Mouse (Mus musculus) left cerebral cortex, adult 8-10 months (tissue): ENCODE measurements around the gene Mthfr. TPM values are rescaled to one million over a fixed set of nuclear protein-coding genes. Genes with fewer than 3 reads are reported as not detected.
"Not testable (repeated sequence)": the region's sequence is repeated elsewhere in the genome, so short reads cannot be mapped to it uniquely, and the experiment has no call there.

ENCODE experiments used
- DNase-seq, 2 experiments: peaks; one replicate each; pipeline ENCODE4 v3.0.0; 2022; ENCODE audit warnings: low spot score in 2 of 2
- total RNA-seq, 4 experiments: library from RNA; stranded (reverse); gene quantifications; 2 replicates each; pipeline ENCODE4 v1.2.4; 2022

Mthfr gene
- total RNA-seq, 4 experiments from 2014 or later: 26.7 to 36.9 (median 31.1) TPM

DNA sequence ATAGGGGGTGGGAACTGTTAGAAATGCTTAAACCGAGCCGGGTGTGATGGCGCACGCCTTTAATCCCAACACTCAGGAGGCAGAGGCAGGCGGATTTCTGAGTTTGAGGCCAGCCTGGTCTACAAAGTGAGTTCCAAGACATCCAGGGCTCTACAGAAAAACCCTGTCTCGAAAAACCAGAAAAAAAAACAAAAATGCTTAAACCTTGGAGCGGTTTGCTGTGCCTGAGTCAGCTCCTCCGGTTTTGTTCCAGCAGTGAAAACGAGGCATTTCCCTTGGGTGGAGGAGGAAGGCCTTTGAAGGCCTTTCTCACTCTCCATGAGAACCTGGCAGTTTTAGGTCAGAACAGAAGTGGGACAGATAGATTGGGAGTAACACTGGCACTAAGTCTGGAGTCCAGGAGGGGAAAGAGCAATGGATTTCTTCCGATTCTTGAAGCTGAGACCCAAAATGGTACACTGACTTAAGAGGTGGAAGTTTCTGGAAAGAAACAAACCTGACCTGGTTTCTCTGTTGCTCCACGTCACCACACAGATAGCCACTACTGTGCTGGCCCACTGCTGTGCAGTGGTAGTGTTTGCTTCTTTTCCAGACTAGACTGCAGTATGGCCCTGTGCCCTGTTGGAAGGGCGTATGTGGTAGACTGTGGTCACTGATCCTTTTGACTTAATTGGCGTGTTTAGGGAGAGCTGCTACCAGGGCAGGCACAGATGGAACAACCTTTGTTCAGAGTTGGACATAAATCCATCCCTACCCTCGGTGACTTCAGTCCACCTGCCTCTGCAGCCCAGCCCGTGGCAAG, 1.4 kb downstream of the Mthfr start:
- DNase-seq: no peak

DNA sequence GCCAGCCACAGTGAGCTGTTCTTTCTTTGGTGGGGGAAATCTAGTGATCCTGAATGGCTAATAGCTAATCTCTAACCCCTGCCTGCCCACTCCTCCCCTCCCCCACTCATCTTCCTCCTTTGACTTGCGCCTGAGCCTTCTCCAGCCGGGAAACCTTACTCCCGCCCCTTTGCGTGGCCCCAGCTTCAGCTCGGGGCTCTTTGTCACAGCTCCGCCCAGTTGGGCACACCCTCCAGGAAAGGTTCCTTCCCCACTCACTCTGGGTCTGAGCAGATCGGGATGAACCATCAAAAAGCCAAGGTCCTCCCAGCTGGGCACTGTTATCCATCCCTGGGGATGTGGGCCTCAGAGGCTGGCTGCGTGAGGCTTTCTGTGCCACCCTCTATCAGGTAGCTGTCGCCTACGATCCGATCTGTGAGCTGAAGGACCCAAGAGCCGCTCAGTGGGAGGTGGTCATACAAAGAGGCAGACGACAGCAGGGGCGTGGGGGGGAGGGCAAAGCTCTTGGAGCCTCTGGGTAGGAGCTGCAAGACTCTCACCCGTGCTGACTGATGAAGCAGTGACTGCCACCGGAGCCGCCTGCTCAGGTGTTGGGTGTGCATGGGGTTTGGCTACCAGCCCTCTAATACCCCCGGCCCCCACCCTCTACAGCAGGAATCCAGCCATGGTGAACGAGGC, 2.2 kb downstream of the Mthfr start:
- no peak for DNase-seq

DNA sequence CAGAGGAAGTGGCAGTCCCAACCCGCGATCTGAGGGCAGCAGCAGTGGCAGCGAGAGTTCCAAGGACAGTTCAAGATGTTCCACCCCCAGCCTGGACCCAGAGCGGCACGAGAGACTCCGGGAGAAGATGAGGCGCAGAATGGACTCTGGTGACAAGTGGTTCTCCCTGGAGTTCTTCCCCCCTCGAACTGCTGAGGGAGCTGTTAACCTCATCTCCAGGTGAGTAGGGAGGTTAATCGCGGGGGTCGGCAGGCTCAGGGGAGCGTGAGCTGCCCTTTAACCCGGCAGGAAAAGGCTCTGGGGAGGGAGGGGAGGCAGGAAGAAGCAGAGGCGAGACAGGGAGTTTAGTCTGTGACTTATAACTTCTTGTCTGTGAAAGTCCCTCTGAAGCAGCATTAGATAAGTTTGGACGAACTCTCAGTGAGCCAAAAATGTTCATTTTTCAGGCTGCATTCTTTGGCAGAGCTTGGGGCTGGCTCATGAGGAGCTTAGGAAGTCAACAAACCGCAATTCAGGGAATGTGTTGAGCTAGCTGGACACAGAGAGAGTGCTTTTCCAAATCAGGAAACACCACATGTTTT, 2.8 kb downstream of the Mthfr start:
- DNase-seq: no peak

DNA sequence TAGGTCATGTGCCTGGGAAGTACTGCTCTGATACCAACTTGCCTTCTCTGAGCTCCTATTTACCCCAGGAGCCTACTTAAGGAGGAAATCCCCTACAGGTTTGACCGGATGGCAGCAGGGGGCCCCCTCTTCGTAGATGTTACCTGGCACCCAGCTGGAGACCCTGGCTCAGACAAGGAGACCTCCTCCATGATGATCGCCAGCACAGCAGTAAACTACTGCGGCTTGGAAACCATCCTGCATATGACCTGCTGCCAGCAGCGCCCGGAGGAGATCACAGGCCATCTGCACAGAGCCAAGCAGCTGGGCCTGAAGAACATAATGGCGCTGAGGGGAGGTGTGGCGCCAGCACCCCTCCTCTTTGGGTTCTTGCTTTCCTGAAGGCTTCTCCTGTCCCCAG, 4.5 kb downstream of the Mthfr start:
- not testable (repeated sequence) for DNase-seq

DNA sequence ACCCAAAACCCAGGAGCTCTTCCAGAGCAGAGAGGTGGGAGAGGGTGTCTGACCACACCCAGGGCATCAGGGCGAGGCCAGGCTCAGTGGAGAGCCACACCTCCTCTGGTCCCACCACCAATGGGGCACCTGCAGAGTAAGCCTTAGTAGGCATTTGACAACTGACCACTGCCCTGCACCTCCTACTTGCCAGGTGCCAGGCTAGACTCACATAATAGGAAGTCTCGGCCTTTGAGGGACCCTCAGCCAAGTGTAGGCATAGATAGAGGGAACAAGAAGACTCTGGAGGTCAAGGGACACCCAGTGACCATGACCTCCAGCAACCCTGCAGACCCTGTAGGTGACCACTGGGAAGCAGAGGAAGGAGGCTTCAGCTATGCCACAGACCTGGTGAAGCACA, 5.2 kb downstream of the Mthfr start:
- DNase-seq: no peak

DNA sequence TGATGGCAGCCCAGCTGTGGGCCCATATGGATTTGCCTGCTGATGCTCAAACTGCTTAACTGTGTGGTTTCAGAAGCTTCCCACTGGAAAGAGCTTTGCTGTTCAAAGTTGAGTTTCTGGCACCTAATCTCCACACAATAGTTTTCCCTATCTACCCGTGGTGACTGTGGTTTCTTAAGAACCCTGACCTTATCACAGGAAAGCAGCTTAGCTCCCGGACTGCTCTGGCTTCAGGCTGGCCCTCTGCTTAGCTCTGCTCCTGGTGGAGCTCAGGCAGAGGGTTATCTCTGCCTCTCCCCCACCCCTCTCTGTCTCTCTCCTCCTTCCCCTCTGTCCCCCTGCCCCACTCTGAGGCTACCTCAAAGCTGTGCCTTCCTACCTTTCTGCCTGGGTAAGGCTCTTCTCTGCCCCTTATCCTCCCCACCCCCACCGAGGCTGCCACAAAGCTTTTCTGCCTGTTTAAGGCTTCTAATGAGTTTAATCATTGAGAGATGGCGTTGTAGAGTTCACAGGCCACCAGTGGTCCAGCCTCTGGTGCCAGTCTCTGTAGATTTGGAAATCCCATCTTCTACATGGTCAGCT, 7.7 kb downstream of the Mthfr start:
- DNase-seq: no peak

DNA sequence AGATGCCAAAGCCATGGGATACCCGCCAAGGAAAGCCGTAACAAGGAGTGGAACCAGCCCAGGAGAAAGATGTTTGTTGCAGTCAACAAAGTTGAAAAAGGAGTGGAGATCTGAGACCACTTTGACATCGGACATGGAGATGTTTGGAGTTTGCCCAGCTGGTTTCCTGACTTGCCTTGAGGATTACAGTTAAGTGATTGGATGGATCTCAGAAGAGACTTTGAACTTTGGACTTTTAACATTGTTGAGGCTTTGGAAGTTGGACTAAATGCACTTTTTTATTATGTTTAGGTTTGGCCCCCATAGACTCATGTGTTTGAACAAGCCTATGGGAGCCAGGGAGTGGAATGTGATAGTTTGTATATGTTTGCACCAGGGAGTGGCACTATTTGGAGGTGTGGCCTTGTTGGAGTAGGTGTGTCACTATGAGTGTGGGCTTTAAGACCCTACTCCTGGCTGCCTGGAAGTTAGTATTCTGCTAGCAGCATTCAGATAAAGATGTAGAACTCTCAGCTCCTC, 11.6 kb downstream of the Mthfr start:
- not testable (repeated sequence) for DNase-seq

DNA sequence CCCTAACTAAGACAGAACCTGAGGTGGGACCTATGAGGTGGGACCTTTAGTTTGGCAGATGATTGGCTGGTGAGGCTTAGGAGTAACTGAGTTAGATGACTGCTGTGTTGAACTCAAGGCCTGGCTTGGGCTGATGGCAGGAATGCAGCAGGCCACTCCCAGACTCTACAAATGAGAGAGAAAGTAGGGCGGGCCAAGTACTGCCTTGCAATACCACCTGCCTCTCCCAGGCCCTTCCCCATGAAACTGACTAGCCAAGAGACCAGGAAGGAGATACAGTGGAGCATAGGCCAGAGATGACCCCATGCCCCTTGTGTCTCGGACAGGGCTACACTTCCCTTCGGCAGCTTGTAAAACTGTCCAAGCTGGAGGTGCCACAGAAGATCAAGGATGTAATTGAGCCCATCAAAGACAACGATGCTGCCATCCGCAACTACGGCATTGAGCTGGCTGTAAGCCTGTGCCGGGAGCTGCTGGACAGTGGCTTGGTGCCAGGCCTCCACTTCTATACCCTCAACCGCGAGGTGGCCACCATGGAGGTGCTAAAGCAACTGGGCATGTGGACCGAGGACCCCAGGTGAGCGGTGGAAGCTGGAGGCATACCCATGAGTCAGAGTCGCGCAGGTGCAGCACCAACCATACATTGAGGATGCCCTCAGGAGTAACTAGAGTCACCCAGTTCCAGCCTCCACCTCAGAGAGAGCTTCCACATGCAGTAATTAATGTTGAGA, 12.3 kb downstream of the Mthfr start:
- no peak for DNase-seq

DNA sequence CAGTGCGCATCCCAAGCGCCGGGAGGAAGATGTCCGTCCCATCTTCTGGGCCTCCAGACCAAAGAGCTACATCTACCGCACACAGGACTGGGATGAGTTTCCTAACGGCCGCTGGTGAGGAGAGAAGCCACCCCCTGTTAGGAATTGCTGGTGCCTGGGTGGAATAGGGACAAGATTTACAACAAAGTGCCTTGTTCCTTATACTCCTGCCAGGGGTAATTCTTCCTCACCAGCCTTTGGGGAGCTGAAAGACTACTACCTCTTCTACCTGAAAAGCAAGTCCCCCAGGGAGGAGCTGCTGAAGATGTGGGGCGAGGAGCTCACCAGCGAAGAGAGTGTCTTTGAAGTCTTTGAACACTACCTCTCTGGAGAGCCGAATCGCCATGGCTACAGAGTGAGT, 13.0 kb downstream of the Mthfr start:
- no peak for DNase-seq

DNA sequence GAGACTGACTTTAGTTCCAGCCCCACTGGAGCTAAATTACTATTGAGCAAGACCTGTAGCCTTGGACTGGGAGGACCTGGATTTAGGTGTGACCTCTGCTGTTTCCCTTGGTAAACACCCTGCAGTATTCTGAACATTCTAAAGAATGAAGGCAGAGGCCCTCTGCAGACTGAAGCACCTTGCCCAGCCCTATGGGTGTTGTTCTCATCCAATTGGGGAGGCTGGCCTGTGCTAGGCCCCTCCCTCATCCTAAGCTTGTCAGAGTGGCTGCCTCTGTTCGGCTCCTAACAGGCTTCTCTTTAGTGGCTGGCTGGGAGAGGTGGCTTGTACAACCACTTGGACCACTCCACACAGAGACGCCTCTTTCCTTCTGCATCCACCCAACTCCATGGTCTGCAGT, 14.1 kb downstream of the Mthfr start:
- no peak for DNase-seq

DNA sequence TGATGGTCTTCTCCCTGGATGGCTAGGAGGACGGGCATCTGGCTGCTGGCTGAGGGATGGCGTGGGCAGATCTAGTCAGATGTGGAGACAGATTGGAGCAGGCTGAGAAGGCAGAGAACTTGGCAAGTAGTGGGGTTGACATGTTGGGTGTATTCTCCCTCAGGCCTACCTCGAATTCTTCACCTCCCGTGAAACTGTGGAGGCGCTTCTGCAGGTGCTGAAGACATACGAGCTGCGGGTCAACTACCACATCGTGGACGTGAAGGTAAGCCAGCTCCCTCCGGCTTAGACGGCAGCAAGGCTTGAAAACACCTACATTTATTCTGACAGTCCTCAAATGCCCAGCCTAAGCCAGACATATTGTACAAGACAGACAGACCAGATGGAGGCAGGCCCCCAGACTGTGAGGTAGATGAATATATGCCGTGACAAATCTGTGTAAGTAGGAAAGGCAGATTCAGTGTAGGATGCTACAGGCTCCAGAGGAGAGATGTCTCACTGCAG, 14.6 kb downstream of the Mthfr start:
- DNase-seq: peak; percentile 50 to 89

DNA sequence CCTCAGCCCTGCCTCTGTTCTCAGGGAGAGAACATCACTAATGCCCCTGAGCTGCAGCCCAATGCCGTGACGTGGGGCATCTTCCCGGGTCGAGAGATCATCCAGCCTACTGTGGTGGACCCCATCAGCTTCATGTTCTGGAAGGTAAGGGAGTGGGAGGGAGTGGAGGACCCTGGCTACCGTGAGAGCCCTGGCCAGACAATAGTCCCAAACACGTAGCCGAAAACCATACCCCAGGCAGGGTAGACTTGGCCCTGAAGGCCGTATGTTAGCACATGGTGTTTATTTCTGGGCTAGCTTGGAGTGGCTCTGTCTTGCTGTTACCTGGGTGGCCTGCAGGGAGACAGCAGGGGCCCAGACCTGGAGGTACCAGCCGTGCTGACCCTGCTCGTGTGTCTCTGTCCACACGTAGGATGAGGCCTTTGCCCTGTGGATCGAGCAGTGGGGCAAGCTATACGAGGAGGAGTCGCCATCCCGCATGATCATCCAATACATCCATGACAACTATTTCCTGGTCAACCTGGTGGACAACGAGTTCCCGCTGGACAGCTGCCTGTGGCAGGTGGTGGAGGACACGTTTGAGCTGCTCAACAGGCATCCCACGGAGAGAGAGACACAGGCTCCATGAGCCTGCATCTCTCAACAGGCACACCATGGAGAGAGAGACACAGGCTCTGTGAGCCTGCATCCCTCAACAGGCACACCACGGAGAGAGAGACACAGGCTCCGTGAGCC, 16.3 kb downstream of the Mthfr start:
- no peak for DNase-seq

DNA sequence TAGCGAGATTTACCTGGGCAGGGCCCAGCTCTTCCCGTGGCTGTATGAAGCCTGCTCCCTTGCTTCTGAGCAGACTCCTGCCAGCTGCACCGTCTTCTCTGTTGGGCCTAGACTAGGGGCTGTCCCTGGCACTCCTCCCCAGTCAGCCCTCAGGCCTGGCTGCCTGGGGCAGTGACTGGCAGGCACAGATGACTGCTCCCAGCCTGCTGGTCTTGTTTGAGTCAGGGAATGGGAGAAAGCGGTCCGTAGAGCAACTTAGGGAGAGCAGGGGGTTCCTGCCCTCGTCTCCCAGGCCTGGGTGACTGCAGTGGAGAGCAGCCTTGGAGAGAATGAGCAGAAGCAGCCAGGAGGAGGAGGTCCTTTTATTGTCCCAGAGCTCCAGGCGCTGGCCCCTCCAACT, 17.4 kb downstream of the Mthfr start:
- no peak for DNase-seq

DNA sequence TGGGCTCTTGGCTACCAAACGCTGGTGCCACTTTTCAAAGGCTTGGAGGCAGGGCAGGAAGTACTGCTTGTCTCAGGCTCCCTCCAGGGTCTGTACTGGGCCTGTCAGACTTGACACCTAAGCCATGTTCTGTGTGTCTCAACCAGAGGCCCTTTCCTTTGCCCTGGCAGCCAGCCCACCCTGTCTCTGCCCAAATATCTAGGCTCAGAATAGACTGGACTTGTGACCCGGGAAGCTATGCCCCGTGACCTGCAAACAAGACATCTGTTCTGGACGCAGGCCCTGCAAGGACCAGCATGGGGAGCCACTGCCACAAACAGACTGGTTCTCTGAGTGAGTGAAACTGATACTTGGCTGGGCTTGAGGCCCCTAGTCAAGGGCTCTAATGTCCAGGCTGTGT, 17.9 kb downstream of the Mthfr start:
- no peak for DNase-seq

DNA sequence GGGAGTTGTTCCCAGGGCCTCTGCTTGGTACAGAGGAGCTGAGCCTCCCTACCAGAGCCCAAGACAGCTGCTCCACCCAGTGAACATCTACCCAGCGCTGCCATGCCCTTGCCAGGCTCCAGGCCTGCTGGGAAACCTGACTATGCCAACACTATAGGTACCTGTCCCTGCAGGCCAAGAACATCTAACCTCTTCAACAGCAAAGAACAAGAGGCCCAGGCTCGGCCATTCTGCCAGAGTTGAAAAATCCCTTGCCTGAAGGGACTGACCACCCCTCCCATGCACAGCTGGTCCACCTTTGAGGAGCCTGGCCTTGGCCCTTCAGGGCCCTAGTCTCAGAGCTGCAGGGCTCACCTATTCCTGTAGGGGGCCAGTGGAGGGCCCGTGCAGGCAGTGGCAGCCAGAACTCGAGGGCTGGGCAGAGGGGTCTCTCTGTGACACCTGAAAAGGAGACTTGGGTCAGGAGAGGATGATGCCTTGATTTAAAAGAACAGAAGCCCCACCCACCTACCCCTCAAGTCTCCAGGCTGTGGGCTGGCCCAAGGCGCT, 18.9 kb downstream of the Mthfr start:
- DNase-seq: no peak

DNA sequence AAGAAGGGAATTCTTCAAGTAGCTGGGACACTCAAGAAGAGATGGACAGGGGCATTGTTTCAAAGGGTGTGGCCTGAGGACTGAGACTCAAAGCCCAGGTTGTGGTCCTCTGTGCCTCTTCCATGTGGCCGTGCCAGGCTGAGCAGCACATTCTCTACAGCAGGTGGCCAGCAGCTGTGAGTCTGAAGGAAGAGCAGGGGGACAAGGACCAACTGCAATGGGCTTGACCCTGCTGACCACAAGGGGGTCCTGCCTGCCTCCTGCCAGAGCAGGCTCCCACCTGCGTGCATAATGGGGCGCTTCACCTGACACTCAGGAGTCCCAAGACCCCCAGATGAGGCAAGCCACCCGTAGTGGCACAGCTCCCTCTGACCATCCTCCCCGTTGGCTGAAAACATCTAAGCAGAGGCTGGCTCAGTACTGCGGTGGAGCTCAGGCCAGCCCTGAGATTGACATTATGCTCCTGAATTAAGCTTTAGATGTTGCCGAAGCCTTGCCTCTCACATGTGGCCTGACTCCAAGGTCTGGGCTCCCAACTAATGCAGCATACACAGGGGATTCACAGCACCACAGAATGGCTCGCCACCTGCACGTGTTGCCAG, 19.4 kb downstream of the Mthfr start:
- no peak for DNase-seq

DNA sequence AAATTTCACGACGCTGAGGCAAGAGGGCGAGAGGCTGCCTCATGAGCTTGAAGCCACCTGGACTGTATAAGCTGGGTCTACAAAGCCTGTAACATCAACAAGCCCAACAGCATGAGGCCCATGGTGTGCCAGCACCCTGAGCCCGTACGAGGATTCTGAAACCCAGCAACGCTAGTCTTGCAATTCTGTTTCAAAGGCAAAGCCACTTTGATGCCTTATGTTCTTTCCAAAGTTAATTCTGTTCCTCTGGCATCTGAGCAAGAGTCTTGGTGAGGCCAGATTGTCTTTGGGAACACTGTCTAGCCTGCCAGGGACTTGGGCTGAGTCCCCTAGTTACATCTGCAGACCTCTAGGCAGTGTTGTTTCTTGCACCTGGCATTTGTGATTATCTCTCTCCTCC, 20.1 kb downstream of the Mthfr start:
- DNase-seq: no peak

DNA sequence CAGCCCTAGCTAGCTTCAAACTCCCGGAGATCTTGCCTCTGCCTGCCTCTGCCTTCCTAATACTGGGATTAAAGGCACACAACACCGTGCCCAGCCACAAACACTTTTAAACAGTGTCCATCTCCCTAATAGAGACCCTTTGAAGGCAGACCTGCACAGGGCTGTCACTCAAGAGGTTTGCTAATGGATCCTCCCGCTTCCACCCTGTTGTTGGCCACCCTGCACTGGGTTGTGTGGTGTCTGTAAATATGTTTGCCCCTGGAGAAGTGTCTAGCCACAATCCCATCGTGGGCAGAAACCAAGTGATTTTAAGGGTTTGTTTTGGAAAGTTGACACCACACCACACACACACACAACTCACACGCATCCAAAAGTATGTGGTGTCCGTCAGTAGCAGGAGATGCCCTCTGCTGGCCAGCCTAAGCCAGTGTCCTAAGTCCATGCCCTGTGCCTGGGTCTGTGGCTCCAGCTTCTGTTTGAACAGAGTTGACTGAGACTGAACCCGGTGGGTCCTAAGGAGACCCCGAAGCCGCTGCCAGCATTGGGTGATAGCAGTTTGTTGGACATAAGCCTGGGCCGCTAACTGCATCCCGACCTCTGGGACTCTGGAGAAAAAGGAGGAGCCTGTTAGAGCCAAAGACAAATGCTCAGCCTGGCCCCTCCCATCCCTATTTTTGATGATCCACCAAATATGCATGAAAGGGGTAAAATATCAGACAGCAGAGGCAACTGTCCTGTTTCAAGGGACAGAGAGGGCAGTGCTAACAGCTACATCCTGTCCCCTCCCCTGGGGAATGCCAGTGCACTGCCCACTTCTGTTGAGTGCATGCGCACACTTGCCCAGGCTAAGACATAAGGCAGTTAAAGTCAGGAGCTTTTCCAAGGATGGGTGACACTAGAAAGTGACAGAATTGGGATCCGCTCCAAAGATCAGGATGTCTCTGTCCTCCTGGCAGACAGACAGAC, 21.5 kb downstream of the Mthfr start:
- DNase-seq: no peak

DNA sequence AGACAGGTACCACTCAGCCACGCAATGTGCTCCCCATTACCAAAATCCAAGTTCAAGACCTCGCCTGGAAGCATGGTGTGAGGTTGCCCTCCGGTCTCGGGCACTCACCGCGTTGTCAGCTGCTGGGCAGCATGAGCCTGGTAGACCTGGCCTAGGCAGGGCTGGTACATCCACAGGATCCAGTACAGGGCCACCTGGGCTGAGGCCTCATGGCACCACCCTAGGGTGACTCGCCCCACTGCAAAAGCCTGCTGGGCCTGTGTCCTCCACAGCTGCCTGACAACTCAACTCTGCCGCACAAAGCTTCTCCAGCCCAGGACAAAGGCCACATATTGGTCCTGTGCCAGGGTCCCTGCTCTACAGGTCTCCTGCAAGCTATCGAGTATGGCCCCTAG, 22.2 kb downstream of the Mthfr start:
- no peak for DNase-seq
